ENCODE assay signal across 10 mouse cellular contexts in the genomic region with DNA sequence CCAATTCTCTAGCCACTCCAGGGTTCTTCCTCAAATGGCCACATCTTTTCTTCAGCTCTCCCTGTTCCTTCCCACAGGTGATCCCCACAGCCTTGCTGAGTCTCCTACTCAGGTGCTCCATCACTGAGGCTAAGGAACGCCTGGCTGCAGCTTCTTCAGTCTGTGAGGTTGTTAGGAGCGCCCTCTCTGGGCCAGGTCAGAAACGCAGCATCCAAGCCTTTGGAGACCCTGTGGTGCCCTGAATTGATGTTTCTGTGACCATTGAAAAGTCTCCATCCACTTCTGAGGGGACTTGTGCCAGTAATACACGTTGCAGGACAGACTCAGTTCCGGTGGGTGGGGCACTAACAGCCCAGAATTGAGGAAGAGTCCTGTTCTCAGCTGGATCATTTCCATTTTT. TPM values are rescaled to one million over a fixed set of nuclear protein-coding genes. Genes with fewer than 3 reads are reported as not detected.
DNase-seq lines count a peak whose midpoint lies in the region; ATAC-seq and TF ChIP-seq lines count a peak whose summit lies in the region.
"Had no signal": no experiment of that assay in that cellular context is flagged by ENCODE, and none has a peak within 500 bp of the region (broad histone marks: within the 10 kb centered on the region; RNA-seq: fewer than 3 reads in every experiment).

No protein-coding gene starts in this region.

- no peaks in the 10 kb centered on the region for H3K27me3 ChIP-seq in cerebellum, adult 2 months (ENCODE audit: control insufficient read depth, insufficient read depth, low read length)
- no peaks in the 10 kb centered on the region for H3K27me3 ChIP-seq in lung, embryonic 14.5 days (ENCODE audit: insufficient read depth, low read length)

- H3K9ac ChIP-seq in lung, embryonic 14.5 days, result no peak overlapping the region

- WGBS in cerebellum, adult 2 months, result 18% methylated on average over 5 of the region's 5 CpGs
- 10% methylated on average over 5 of the region's 5 CpGs for WGBS in lung, embryonic 14.5 days

- peak; percentile 2 to 13 for DNase-seq in cerebellum, adult 2 months
- DNase-seq in cerebellum, adult 11 months, result no peak
- peak; percentile 23 for DNase-seq in lung, embryonic 14.5 days
- no peak for DNase-seq in lung, postnatal 10 days
- DNase-seq in induced T-regulatory cell, adult 2 months (ENCODE audit: low read depth), result peak; percentile 40
- DNase-seq in thymus, postnatal 14 days, result peak; percentile 30
- DNase-seq in gastrocnemius, adult 8-10 months (ENCODE audit: low spot score in 2 of 2), result no peak
- no peak for DNase-seq in frontal cortex, postnatal 10 days (ENCODE audit: low spot score in 2 of 2)
- DNase-seq: right cerebral cortex, postnatal 25 days had no signal

- no peak for ATAC-seq in lung, embryonic 14.5 days (ENCODE audit: insufficient read depth)

- TF ChIP-seq CTCF in cerebellum, adult 2 months (IDR thresholded peaks at IDR 0.05; ENCODE audit: borderline replicate concordance, insufficient read depth, low read depth, low read length), result peak; percentile 21; the same call in 1 of the 2 replicates
- peak; percentile 15; the same call in 1 of the 2 replicates for TF ChIP-seq CTCF in lung, embryonic 14.5 days (IDR thresholded peaks at IDR 0.05; ENCODE audit: low read depth)

- H3K4me2 ChIP-seq in lung, embryonic 14.5 days, result no peak overlapping the region

- no peak overlapping the region for H3K27ac ChIP-seq in cerebellum, adult 2 months (ENCODE audit: insufficient read depth, low read length)
- no peak overlapping the region for H3K27ac ChIP-seq in lung, embryonic 14.5 days (ENCODE audit: low read depth)

- H3K4me3 ChIP-seq in cerebellum, adult 2 months (replicated peaks; ENCODE audit: insufficient read depth, low read depth, low read length), result no peak overlapping the region
- no peak overlapping the region for H3K4me3 ChIP-seq in lung, embryonic 14.5 days (ENCODE audit: low read depth, low read length)
- H3K4me3 ChIP-seq: megakaryocyte, embryonic 14.5 days had no signal

- H3K4me1 ChIP-seq in cerebellum, adult 2 months (ENCODE audit: control insufficient read depth, insufficient read depth, low read length), result no peaks in the 10 kb centered on the region
- no peaks in the 10 kb centered on the region for H3K4me1 ChIP-seq in lung, embryonic 14.5 days (ENCODE audit: insufficient read depth)
- H3K4me1 ChIP-seq: megakaryocyte, embryonic 14.5 days had no signal

- no peak for TF ChIP-seq POLR2A in cerebellum, adult 2 months (IDR thresholded peaks at IDR 0.05; ENCODE audit: borderline replicate concordance, insufficient read depth, low read length)

- no peaks in the 10 kb centered on the region for H3K36me3 ChIP-seq in lung, embryonic 14.5 days (ENCODE audit: insufficient read depth)

- no peaks in the 10 kb centered on the region for H3K9me3 ChIP-seq in lung, embryonic 14.5 days (ENCODE audit: low read depth, low read length)

RNA-seq across cellular contexts. Expression of gene Gckr, which starts 29.6 kb away (rescaled TPM):
- 1.2 and 1.4 TPM in 2 replicates for polyA plus RNA-seq in cerebellum, adult 2 months (2012; rRNA removed)
- polyA plus RNA-seq in lung, embryonic 14.5 days (2014; fragmentation: Nextera tagmentation; extraction: Ambion mirVana), result 0.34 TPM in 1 of 2 replicates, not detected in the other
- total RNA-seq in gastrocnemius, adult 8-10 months (2022), result not detected

RNA-seq across cellular contexts. Expression of gene Fndc4, which starts 31.0 kb away (rescaled TPM):
- polyA plus RNA-seq in cerebellum, adult 2 months (2012; rRNA removed), result 184 and 190 TPM in 2 replicates
- polyA plus RNA-seq in lung, embryonic 14.5 days (2014; fragmentation: Nextera tagmentation; extraction: Ambion mirVana), result 58.5 and 68.6 TPM in 2 replicates
- total RNA-seq in gastrocnemius, adult 8-10 months (2022), result 1 to 10 TPM; 1.1 to 2.0 (median 1.2) TPM

RNA-seq across cellular contexts. Expression of gene Ift172, which starts 35.9 kb away (rescaled TPM):
- polyA plus RNA-seq in cerebellum, adult 2 months (2012; rRNA removed), result 69.3 and 75.3 TPM in 2 replicates
- 32.3 and 36.4 TPM in 2 replicates for polyA plus RNA-seq in lung, embryonic 14.5 days (2014; fragmentation: Nextera tagmentation; extraction: Ambion mirVana)
- total RNA-seq in gastrocnemius, adult 8-10 months (2022), result 10 to 100 TPM; 24.6 to 32.9 (median 28.6) TPM

Comparison
In these comparisons a context has a peak if more than half of its experiments do, and no peak if none do; other contexts are left out.
1. DNase-seq: peak in cerebellum, adult 2 months (2 of 2), lung, embryonic 14.5 days (single experiment), induced T-regulatory cell, adult 2 months (single experiment) and thymus, postnatal 14 days (single experiment); none in cerebellum, adult 11 months (single experiment), lung, postnatal 10 days (single experiment), gastrocnemius, adult 8-10 months (0 of 2) and frontal cortex, postnatal 10 days (0 of 2).